Mouse (Mus musculus): ENCODE measurements around the gene Hes2.

DNA sequence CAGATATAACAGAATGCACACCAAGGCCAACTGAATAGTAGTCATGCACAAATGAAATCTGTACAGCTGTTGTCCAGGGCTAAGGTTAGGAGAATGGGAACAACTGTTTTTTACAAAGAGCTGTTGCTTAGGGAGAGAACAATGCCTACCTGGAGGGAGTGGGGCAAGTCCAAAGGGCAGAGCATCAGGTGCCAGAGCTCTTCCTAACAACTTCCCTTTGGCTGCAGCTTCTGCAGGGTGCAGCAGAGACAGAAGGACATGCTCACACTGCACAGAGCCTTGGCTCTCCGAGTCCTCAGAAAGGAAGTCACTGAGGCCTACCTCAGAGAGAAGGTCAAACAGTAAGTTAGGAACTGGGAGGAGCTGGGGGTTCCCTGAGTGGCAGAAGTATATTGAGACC is 41.0 kb downstream of the Hes2 start:
- TF ChIP-seq POLR2A (IDR thresholded peaks at IDR 0.05; ENCODE audit: low read depth, low read length) (no peak), CTCF (IDR thresholded peaks at IDR 0.05; ENCODE audit: borderline replicate concordance, insufficient read depth, low read length) (no peak)
